Mouse (Mus musculus) layer of hippocampus, adult 11-12 months (tissue): ENCODE results near the gene Lrp1.

Experiments
- DNase-seq: peaks from one replicate; pipeline ENCODE4 v3.0.0; 2022; ENCODE audit warnings: low spot score

Gene Lrp1

DNA sequence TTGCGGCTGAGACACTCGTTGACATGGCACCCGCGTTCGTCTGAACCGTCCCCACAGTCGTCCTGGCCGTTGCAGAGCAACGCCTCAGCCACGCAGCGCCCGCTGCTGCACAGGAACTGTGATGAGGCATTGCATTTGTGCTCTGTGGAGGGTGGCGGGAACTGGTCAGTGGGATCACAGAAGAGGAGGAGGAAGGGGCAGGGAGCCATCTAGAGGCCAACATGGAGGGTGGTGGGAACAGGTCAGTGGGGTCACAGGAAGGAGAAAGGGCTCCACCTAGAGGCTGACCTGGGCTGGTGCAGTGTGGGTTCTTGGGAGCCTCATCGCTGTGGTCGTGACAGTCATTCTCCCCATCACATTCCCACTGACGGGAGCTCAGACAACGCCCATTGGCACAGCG is 65.2 kb downstream of the Lrp1 start:
- DNase-seq, result peak; percentile 48

DNA sequence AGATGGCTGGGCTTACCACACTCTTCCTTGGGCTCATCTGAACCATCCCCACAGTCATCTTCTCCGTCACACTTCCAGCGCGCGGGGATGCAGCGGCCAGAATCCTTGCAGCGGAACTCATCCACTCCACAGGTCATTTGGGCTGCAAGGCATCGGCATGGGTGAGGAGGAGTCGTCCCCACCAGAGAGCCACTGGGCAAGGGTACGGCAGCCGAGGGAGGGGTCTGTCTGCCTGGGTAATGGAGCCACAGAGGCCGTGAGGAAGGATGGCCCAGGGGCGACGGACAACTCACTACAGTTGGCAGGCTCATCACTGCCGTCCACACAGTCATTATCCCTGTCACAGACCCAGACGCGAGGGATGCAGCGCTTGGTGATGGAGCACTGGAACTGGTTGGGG is 71.1 kb downstream of the Lrp1 start:
- no peak for DNase-seq

DNA sequence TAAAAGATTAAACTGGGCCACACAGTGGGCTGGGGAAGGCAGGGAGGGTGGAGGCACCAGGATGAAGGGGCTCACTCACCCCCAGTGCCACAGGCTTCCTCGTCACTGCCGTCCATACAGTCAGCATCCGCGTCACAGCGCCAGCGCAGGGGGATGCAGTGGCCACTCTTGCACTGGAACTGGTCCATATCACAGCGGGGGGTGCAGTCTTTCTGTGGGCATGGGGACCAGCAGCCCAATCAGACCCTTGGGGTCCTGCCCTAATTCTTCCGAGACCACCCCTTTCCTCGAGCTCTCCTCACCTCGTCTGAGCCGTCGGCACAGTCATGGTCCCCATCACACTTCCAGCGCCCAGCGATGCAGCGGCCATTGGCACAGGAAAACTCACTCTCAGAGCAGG is 72.7 kb downstream of the Lrp1 start:
- DNase-seq, result no peak

DNA sequence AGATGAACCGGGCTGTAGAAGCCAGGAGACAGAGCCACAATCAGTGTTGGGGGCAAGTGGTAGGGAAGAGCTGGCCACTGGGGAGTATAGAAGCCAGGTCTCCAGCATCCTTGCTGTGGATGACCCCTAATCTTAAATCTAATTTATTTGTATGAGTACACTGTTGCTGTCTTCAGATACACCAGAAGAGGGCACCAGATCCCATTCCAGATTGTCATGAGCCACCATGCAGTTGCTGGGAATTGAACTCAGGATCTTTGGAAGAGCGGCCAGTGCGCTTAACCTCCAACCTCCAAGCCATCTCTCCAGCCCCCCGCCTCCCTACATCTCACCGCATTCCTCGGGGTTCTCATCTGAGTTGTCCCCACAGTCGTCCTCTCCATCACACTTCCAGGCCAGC is 74.4 kb downstream of the Lrp1 start:
- no peak for DNase-seq

DNA sequence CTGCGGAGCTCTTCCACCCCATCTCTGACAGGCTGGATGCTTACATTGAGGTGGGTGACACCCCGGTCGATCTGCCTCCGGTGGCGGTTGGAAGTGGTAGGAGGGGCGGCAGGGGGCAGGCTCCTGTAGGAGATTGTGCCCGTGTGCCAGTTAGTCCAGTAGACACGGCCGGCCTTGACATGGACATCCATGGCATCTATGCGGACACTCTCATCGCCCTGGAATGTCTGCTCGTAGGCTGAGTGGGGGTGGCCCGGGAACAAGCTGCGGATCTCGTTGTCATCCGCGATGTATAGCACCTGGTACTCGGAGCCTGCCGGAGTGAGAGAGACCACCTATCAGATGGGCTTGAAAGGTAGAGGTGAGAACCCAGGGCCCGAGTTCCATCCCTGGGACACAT is 76.6 kb downstream of the Lrp1 start:
- no peak for DNase-seq

DNA sequence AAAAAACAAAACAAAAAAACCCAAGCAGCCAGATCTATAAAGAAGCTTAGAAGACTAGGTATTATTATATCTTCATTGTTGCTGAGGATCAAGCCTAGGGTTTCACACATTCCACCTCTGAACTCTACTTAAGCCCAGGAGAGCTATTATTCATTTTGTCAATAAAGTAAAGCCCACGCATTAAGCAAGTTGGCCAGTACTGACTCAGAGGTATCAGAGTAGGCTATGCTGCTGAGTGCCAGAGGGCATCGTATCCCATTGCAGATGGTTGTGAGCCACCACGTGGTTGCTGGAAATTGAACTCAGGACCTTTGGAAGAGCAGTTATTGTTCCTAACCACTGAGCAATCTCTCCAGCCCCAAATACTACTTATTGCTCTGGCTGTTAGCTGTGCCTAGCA is 77.0 kb downstream of the Lrp1 start:
- DNase-seq, result no peak

DNA sequence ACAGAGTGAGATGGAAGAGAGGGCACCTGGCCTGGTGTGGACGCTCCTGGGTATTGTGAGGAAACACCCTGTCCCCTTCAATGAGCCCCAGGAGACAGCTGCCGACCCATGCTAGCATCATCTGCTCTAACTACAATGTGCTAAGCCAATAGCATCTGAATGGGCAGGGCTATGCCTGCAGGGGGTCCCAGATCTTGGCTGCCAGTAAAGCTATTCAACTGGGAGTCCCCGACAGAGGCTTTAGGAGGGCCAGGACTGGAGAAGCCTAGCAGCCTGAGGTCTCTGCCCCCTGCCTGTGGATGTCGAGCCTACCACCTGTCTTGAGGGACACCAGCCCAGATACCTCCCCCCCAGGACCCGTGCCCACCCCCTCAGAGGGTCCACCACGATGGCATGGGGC is 78.2 kb downstream of the Lrp1 start:
- no peak for DNase-seq

DNA sequence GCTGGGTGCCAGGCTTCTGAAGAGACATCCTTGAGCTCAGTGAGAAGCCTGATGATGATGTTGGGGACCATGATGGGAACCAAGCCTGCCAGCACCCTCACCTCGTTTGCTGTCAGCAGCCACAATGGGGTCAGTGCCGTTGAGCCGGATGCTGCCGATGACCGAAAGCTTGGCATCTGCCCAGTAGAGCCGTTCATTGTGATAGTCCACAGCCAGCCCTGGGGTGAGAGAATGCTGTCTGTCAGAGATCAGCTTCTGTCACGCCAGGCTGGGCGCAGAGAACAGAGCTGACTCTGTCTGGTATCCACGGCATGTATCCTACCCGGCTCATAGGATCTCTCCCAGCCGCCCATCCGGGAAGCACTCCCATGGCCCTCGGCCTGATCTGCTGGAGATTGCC is 78.9 kb downstream of the Lrp1 start:
- DNase-seq, result peak; percentile 74

DNA sequence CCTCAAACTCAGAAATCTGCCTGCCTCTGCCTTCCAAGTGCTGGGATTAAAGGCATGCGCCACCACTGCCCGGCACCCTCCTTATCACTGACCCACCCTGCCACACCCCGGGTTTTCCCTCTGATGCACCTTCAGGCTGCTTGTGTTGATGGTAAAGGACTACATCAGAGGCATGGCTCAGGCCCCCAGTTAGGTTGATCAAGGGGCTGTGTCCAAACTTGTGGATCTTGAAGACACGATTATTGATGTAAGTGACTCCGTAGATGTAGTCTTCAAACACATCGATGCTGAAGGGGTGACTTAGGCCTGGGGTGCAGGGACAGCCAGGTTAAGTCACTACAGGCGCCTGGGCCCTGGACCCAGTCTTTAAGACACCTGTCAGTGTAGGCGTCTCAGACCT is 79.4 kb downstream of the Lrp1 start:
- no peak for DNase-seq

DNA sequence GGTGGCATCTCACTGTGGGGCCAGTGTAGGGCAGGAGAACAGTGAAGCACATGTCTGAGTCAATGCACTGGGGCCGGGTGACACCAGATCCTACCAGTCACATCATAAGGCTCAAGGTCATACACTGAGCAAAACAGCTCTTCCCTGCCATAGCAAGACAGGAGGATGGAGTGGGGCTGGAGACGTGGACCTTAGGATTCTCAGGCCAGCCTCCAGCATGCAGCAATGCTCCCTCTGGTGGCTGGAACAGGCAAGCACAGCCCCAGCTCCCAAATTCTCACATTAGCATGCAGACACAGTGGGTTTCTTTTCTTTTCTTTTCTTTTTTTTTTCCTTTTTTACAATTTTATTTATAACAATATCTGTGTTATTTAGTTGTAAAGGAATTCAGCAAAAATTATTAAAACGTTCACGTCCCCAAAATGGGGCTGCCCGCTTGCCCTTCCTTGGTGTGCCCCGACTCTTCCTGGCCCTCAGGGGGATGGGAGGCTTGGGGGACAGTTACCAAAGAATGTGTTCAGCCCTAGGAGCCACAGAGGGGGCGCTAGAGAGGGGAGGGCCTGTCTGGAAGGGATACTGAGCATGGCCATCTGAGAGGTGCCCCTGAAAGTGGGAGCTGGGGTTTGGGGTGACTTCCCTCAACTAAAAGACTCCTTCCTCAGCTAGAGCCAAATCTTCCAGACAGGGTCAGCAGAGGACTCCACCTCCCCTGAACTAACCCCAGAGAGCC is 82.9 kb downstream of the Lrp1 start:
- peak; percentile 88 for DNase-seq

DNA sequence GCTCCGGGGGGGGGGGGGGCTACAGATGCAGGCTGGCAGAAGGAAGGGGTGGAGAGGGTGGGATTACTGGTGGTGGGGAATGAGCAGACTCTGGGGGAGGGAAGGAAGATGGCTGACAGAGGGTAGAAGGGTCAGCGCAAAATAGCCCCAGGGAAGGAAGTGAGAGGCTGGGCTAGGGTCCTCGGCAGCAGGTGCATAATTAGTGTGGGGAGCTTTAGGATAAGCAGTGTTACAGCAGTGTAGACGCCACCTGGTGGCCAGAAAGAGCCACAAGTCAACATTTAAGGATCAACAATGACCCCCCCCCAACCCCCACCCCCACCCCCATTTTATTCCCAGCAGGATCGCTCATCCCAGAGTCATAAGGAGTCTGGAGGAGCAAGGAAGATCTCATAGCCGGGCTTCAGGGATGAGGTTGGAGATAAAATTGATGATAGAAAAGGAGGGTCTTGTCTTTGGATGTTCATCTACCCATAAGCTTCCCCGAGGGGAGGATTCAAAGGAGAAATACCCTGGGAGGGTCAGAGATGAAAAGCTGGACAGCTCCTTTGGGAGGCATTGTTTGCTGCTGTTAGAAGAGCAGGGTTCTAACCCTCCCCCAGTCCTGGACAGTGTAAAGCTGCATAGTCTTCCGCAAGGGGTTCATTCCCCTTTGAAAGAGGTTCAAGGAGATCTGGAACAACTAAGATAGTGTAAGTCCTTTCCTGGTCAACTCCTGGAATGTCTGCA is 84.2 kb downstream of the Lrp1 start:
- peak; percentile 62 for DNase-seq

DNA sequence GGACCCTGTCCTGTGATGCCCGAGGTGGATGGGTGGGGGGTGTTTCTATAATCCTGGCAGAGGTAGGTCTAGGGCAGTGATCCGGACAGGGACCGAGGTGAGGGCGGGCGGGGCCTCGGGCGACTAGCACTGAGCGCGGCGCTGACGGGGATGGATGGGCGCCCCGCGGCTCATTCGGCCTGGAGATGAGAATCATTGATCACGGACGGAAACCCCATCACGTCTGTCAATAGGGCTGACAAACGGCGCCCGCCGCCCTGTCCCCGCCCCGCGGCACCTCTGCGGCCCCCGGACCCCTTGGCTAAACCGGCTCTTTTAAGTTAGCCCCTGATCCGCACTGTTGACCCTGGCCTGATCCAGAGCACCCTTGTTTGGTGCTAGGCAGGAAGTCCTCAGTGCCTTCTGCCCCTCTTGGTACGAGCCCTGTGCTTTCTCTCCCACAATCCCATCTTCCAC is 86.0 kb downstream of the Lrp1 start:
- no peak for DNase-seq

DNA sequence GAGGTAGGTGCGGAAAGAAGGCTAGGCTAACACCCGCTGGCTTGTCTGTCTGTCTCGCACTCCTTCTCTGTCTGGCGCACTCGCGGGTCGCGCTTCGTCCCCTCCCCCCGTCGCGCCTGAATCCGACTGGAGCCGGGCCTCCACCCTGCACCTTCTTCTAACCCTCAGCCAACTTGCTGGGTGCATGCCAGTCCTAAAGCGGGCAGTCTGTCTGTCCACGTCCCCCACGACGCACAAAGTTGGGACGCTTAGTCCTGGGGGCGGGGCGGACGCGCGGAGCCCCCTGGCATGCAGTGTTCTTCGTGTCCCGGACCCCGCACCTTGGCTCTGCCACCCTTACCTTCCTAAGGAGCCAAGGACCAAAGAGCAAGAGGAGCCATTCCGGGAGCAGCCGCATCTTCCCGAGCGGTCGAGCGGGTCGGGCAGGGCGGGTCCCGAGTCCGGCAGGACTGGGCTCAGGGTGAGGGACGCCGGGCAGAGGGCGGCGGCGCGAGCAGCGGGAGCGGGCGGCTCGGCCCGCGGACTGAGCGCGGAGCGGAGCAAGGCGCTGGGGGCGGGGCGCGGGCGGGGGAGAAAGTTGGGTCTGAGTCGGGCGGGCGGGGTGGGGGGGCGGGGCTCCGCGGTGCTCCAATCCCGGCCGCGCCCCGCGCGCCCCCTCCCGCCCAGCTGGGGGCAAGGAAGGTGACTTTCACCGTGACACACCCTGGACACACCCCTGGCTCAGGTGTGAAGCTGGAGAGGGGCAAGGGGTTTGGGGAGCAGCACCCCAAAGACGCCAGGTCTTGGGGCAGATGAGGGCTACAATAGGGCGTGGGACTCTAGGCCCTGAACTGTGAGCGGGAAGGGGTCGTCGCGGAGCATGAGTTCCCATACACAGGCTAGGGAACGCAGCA is 86.7 kb downstream of the Lrp1 start, which contains the start of gene Nxph4:
Gene Nxph4, minus strand, starts transcription at position 524 of the 893 bp plus-strand sequence.
- no peak for DNase-seq

DNA sequence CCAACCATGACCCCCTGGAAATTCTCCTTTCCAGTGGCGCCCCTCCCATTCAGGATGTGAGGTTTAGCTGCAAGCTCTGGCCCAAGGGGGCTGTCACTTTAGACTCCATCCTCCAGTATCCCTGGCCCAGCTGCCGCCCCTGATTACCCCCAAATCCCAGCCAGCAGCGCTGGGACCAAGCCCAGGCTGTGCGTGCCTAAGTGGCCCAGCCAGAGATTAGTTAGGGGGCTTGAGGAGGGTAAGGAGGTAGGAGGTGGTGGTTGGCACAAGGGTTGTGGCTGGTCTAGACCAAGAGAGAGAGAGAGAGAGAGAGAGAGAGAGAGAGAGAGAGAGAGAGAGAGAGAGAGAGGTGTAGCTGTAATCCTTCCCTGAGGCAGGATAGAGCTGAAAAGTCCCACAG is 89.4 kb downstream of the Lrp1 start:
- no peak for DNase-seq

DNA sequence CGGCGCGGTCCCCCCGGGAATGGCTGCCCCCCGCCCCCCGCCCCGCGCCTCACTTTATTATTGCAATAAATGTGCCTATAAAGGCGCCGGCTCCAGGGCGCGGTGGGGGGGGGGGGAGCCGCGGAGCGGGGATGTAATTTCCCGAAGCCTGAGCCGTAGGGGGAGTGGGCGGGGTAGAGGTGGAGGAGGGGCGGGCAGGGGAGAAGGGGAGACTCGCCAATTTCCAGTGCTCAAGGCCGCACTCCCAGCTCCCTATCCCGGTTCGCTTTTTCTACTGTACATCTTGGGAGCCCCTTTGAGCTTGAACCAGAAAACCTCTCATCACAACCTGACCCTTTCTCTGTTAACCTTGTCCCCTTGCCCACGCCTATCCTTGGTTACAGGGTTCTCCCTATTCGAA is 90.0 kb downstream of the Lrp1 start:
- no peak for DNase-seq

DNA sequence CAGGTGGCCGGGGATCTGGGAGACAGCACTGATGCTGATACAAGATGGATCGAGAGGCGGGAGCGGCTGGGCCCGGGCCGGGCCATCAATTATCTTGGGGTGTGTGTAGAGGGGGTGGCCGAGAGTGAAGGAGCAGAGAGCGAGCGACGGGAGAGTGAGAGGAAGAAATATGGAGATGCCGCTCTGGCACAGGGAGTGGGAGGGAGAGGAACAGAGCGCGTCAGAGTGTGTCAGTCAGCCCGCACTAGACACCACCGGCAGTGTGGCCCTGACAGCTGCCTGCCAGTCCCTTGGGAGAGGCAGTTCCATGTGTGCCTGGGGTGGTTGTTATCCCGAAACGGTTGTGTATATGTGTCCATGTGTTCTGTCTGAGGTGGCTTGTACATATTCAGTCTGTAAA is 93.5 kb downstream of the Lrp1 start:
- no peak for DNase-seq

DNA sequence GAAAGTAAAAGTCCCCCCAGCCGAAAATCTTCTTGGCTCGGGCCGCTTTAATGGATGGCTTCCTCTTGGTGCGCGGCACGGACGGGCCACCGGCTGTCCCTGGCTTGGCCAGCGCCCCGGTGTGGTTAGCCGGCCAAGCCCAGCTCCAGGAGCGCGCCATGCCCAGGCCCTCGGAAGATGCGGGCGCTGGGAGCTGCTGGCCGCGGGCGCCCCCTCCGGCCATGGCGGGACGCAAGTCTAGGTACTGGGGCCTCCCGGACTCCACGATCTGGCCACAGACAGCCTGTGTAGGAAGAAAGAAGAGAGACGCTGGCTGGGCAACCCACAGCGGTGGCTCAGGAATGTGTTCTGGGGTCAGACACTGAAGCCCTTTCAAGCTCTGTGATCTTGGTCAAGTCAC is 94.3 kb downstream of the Lrp1 start:
- no peak for DNase-seq

DNA sequence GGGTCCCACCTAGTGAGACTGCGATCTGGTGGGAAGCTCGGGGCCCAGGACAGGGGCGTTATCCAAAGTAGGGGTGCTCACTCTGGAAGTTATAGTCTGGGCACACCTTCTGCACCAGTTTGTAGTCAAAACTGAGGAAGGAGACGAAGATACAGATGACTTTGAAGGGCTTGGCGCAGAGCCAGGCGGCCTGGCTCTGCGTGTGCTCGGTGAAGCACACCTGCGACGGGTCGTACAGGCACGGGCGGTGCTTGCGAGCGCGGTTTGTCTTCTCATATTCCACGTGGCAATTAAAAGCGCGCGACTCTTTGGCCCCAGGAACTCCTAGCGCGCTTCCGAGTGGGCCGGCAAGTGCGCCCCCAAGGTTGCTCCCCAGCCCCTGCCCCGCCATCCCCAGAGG is 94.9 kb downstream of the Lrp1 start:
- no peak for DNase-seq

DNA sequence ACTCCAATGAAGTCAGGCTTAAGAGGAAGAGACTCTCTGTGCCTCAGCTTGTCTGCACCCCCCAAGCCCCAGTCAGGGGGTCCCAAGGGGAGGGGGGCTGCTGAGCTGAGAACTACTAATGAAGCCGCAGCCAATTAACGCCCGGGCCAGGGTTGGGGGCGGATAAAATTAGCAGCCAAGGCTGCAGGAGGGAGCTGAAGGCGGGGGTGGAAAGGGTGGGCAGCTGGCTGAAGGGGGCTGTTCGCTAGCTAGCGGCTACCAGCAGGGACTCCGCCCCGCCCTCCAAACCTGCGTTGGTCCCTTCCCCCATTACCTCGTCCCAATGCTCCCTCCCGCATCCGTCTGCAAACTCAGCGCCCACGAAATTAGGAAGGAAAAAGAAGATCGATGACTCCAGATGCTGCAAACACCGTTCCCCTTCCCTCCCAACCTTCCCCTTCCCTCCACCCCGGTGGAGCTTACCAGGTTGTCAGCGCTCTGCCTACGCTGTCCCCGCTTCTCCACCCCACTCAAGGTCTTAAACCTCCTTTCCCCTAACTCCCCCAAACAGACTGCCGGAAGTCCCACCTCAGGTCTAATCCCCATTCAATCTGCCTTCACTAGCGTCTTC is 96.2 kb downstream of the Lrp1 start:
- no peak for DNase-seq

DNA sequence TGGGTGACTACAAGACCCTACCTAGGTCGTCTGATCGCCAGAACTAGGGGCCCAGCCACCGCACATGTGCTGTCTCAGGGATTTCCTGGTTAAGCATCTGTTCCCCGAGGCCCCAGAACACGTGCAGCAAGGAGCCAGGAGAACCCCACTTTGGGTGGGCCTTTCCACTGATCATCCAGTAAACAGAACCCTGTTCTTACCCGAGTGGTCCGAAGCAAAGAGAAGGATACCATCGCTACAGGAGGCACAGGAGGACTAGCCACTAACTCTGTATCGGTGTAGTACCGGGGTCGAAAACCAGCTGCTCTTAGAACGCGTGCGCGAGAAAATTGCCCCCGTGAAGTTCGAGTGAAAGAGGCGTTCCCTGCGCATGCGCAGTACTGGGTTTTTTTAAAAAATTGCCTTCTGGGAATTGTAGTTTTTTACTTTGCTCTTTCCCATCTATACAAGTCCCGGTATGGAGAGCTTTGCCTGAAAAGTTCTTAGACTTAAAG is 98.8 kb downstream of the Lrp1 start, which contains the start of gene Shmt2:
Gene Shmt2, minus strand, starts transcription at position 357 of the 494 bp plus-strand sequence.
- DNase-seq, result peak; percentile 88

DNA sequence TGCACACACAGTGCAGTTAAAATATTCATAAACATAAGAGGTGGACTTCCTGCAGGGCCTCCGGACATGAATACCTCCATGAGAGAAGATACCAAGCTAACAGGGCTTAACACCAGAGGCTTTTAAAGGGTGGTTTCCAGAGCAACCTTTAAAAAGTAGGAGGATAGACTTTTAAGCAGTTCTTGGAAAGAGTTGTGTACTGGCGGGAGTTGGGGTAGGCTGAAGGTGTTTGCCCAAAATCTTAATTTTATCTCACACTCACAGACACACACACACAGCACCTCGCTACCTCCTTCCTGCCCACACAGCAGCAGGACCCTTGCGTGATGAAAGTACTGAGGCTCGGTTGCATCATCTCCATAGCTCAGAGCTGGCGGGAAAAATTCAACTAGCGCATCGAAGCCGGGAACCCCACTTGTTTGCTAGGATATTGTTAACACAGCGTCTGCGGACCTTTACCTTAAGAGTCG is 99.3 kb downstream of the Lrp1 start:
- DNase-seq, result no peak
